Mouse (Mus musculus): ENCODE measurements at regions not wholly inside any gene's neighbourhood (a gene's known extent, or its start where the extent isn't known, plus 50 kb on each side); places are given as distances from the start of the nearest gene placed in this dataset.
"Not testable (repeated sequence)": the region's sequence is repeated elsewhere in the genome, so short reads cannot be mapped to it uniquely, and the experiment has no call there.

- WGBS: 86% methylated on average over 3 of the region's 3 CpGs
- no peak overlapping the region for H3K4me3 ChIP-seq (ENCODE audit: control insufficient read depth in 1 of 2, insufficient read depth in 1 of 2, low read depth in 1 of 2, low read length in 2 of 2)
- no peaks in the 10 kb centered on the region for H3K36me3 ChIP-seq (ENCODE audit: control insufficient read depth, insufficient read depth, low read length)
Observed at GRCm38 (mm10) chr6:100404161-100404560, 116.9 kb upstream of the Rybp start.

GRCm38 (mm10) chr6:100402716-100403115 is 115.4 kb upstream of the Rybp start:
- H3K36me3 ChIP-seq (ENCODE audit: control insufficient read depth, insufficient read depth, low read length): no peaks in the 10 kb centered on the region
- no peaks in the 10 kb centered on the region for H3K9me3 ChIP-seq (ENCODE audit: control insufficient read depth, low read length)
- no peak overlapping the region for H3K4me2 ChIP-seq (ENCODE audit: low read length)
- no peak overlapping the region for H3K4me3 ChIP-seq (ENCODE audit: control insufficient read depth in 1 of 2, insufficient read depth in 1 of 2, low read depth in 1 of 2, low read length in 2 of 2)
- ATAC-seq (ENCODE audit: insufficient number of reproducible peaks, insufficient read depth, low FRiP score, low read depth): no peak
- H3K9ac ChIP-seq (ENCODE audit: low read length): no peak overlapping the region
- H3K27me3 ChIP-seq (ENCODE audit: control insufficient read depth, insufficient read depth, low read length): no peaks in the 10 kb centered on the region
- H3K27ac ChIP-seq (replicated peaks in 1 of 2; ENCODE audit: control insufficient read depth in 1 of 2, insufficient read depth in 1 of 2, low read depth in 2 of 2, low read length in 2 of 2): no peak overlapping the region
- H3K4me1 ChIP-seq (ENCODE audit: control insufficient read depth in 2 of 2, insufficient read depth in 2 of 2, low read length in 2 of 2): no peaks in the 10 kb centered on the region
- 68% methylated on average over 4 of the region's 4 CpGs for WGBS

More at GRCm38 (mm10) chr6:100404161-100404560, 116.9 kb upstream of the Rybp start:
- Histone ChIP-seq H3K9me3 (ENCODE audit: control insufficient read depth, low read length) (no peaks in the 10 kb centered on the region), H3K9ac (ENCODE audit: low read length) (no peak overlapping the region), H3K4me2 (ENCODE audit: low read length) (no peak overlapping the region), H3K27ac (replicated peaks in 1 of 2; ENCODE audit: control insufficient read depth in 1 of 2, insufficient read depth in 1 of 2, low read depth in 2 of 2, low read length in 2 of 2) (no peak overlapping the region), H3K27me3 (ENCODE audit: control insufficient read depth, insufficient read depth, low read length) (no peaks in the 10 kb centered on the region), H3K4me1 (ENCODE audit: control insufficient read depth in 2 of 2, insufficient read depth in 2 of 2, low read length in 2 of 2) (no peaks in the 10 kb centered on the region)
- ATAC-seq (ENCODE audit: insufficient number of reproducible peaks, insufficient read depth, low FRiP score, low read depth): no peak

DNA sequence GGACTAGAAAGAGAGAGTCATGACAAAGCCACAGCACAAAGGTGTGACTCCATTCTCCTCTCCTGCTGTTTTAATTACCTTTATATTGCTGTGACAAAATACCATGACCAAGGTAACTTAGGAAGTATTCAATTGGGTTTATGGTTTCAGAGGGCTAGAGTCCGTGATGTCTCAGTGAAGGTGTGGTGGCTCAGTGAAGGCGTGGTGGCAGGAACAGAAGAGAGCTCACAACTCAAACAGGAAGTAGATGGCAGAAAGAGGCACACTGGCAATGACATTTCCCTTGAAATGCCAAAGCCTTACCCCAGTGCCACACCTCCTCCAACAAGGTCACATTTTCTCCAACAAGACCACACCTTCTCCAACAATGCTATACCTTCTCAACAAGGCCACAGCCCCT is 114.4 kb upstream of the Rybp start:
- Histone ChIP-seq H3K4me1 (ENCODE audit: control insufficient read depth in 2 of 2, insufficient read depth in 2 of 2, low read length in 2 of 2) (no peaks in the 10 kb centered on the region), H3K4me3 (ENCODE audit: control insufficient read depth in 1 of 2, insufficient read depth in 1 of 2, low read depth in 1 of 2, low read length in 2 of 2) (no peak overlapping the region), H3K9me3 (ENCODE audit: control insufficient read depth, low read length) (no peaks in the 10 kb centered on the region), H3K9ac (ENCODE audit: low read length) (no peak overlapping the region), H3K27ac (replicated peaks in 1 of 2; ENCODE audit: control insufficient read depth in 1 of 2, insufficient read depth in 1 of 2, low read depth in 2 of 2, low read length in 2 of 2) (no peak overlapping the region), H3K27me3 (ENCODE audit: control insufficient read depth, insufficient read depth, low read length) (no peaks in the 10 kb centered on the region), H3K36me3 (ENCODE audit: control insufficient read depth, insufficient read depth, low read length) (no peaks in the 10 kb centered on the region), H3K4me2 (ENCODE audit: low read length) (no peak overlapping the region)
- WGBS: 94% methylated on average over 2 of the region's 2 CpGs
- ATAC-seq (ENCODE audit: insufficient number of reproducible peaks, insufficient read depth, low FRiP score, low read depth): no peak

GRCm38 (mm10) chr6:100399387-100399786 is 112.1 kb upstream of the Rybp start:
- H3K4me1 ChIP-seq (ENCODE audit: control insufficient read depth in 2 of 2, insufficient read depth in 2 of 2, low read length in 2 of 2); H3K27ac ChIP-seq (replicated peaks in 1 of 2; ENCODE audit: control insufficient read depth in 1 of 2, insufficient read depth in 1 of 2, low read depth in 2 of 2, low read length in 2 of 2); ATAC-seq (ENCODE audit: insufficient number of reproducible peaks, insufficient read depth, low FRiP score, low read depth); H3K27me3 ChIP-seq (ENCODE audit: control insufficient read depth, insufficient read depth, low read length); H3K9ac ChIP-seq (ENCODE audit: low read length); H3K4me3 ChIP-seq (ENCODE audit: control insufficient read depth in 1 of 2, insufficient read depth in 1 of 2, low read depth in 1 of 2, low read length in 2 of 2); H3K4me2 ChIP-seq (ENCODE audit: low read length); H3K9me3 ChIP-seq (ENCODE audit: control insufficient read depth, low read length); H3K36me3 ChIP-seq (ENCODE audit: control insufficient read depth, insufficient read depth, low read length): not testable (repeated sequence)
- 29% methylated on average over 1 of the region's 1 CpGs for WGBS

DNA sequence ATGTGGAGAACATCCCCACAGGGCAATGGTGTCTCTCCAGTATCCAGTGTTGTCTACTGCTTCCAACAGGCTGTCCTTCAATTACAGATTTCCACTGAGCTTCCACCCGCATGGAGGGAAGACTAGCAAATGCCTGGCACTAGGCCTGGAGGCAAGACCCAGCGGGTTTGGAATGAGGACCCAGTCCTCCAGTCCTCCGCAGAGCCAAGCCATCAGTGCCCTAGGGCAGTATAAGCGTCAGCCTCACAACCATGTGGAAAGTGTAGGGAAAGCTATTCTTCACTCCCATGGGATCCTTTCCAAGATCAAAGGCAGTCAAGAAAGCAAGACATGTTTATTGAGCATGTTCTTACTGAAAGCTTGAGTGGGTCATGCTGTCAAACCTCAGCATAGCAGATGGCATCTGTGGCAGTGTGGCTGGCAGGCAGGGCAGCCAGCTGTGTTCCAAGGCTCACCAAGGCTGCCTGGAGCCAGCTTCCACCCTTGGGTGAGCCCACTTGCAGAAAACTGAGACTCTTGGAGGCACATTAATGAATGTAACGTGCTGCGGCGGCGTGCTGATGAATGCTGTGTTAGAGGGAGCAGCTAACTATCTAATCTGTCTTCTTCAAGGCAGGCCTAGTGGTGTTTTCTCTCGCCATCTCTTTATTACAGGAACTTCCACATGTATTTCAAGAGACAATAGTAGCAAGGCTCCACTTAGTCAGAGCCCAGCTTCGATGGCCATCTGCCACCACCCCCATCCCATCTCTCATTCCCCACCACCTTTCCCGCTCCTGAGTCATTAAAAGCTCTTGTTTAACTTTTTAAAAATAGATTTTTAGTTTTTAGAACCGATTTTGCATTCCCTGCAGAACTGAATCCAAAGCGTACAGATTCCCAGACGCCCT is 109.3 kb upstream of the Rybp start:
- no peak overlapping the region for H3K4me2 ChIP-seq (ENCODE audit: low read length)
- WGBS: 76% methylated on average over 14 of the region's 14 CpGs
- ATAC-seq (ENCODE audit: insufficient number of reproducible peaks, insufficient read depth, low FRiP score, low read depth): no peak
- H3K9me3 ChIP-seq (ENCODE audit: control insufficient read depth, low read length): peaks cover 6% of the 10 kb centered on the region; the same call in 1 of the 2 replicates
- H3K9ac ChIP-seq (ENCODE audit: low read length): no peak overlapping the region
- no peaks in the 10 kb centered on the region for H3K4me1 ChIP-seq (ENCODE audit: control insufficient read depth in 2 of 2, insufficient read depth in 2 of 2, low read length in 2 of 2)
- no peaks in the 10 kb centered on the region for H3K27me3 ChIP-seq (ENCODE audit: control insufficient read depth, insufficient read depth, low read length)
- H3K36me3 ChIP-seq (ENCODE audit: control insufficient read depth, insufficient read depth, low read length): no peaks in the 10 kb centered on the region
- no peak overlapping the region for H3K27ac ChIP-seq (replicated peaks in 1 of 2; ENCODE audit: control insufficient read depth in 1 of 2, insufficient read depth in 1 of 2, low read depth in 2 of 2, low read length in 2 of 2)
- no peak overlapping the region for H3K4me3 ChIP-seq (ENCODE audit: control insufficient read depth in 1 of 2, insufficient read depth in 1 of 2, low read depth in 1 of 2, low read length in 2 of 2)

- H3K36me3 ChIP-seq (ENCODE audit: control insufficient read depth, insufficient read depth, low read length): no peaks in the 10 kb centered on the region
- no peak for ATAC-seq (ENCODE audit: insufficient number of reproducible peaks, insufficient read depth, low FRiP score, low read depth)
- H3K27ac ChIP-seq (replicated peaks in 1 of 2; ENCODE audit: control insufficient read depth in 1 of 2, insufficient read depth in 1 of 2, low read depth in 2 of 2, low read length in 2 of 2): no peak overlapping the region
- H3K4me1 ChIP-seq (ENCODE audit: control insufficient read depth in 2 of 2, insufficient read depth in 2 of 2, low read length in 2 of 2): no peaks in the 10 kb centered on the region
- H3K4me2 ChIP-seq (ENCODE audit: low read length): no peak overlapping the region
- H3K4me3 ChIP-seq (ENCODE audit: control insufficient read depth in 1 of 2, insufficient read depth in 1 of 2, low read depth in 1 of 2, low read length in 2 of 2): no peak overlapping the region
- 71% methylated on average over 7 of the region's 7 CpGs for WGBS
- no peak overlapping the region for H3K9ac ChIP-seq (ENCODE audit: low read length)
- peaks cover 9% of the 10 kb centered on the region for H3K9me3 ChIP-seq (ENCODE audit: control insufficient read depth, low read length)
- no peaks in the 10 kb centered on the region for H3K27me3 ChIP-seq (ENCODE audit: control insufficient read depth, insufficient read depth, low read length)
Observed at GRCm38 (mm10) chr6:100390258-100390910, 103.1 kb upstream of the Rybp start.

- no peaks in the 10 kb centered on the region for H3K36me3 ChIP-seq (ENCODE audit: control insufficient read depth, insufficient read depth, low read length)
- H3K4me2 ChIP-seq (ENCODE audit: low read length): no peak overlapping the region
- H3K4me1 ChIP-seq (ENCODE audit: control insufficient read depth in 2 of 2, insufficient read depth in 2 of 2, low read length in 2 of 2): no peaks in the 10 kb centered on the region
- no peak for ATAC-seq (ENCODE audit: insufficient number of reproducible peaks, insufficient read depth, low FRiP score, low read depth)
- no peak overlapping the region for H3K4me3 ChIP-seq (ENCODE audit: control insufficient read depth in 1 of 2, insufficient read depth in 1 of 2, low read depth in 1 of 2, low read length in 2 of 2)
- no peaks in the 10 kb centered on the region for H3K27me3 ChIP-seq (ENCODE audit: control insufficient read depth, insufficient read depth, low read length)
- peaks cover 4% of the 10 kb centered on the region; the same call in 1 of the 2 replicates for H3K9me3 ChIP-seq (ENCODE audit: control insufficient read depth, low read length)
- H3K9ac ChIP-seq (ENCODE audit: low read length): no peak overlapping the region
- WGBS: 23% methylated on average over 5 of the region's 5 CpGs
- no peak overlapping the region for H3K27ac ChIP-seq (replicated peaks in 1 of 2; ENCODE audit: control insufficient read depth in 1 of 2, insufficient read depth in 1 of 2, low read depth in 2 of 2, low read length in 2 of 2)
Observed at GRCm38 (mm10) chr6:100387042-100387441, 99.8 kb upstream of the Rybp start.

Measured in heart, embryonic 14.5 days (tissue).